Mouse (Mus musculus) CH12.LX (cell line): ENCODE data around the gene Prrt4. TPM values are rescaled to one million over a fixed set of nuclear protein-coding genes. Genes with fewer than 3 reads are reported as not detected.

Source experiments
- DNase-seq: peaks from one replicate; pipeline ENCODE4 v3.0.0-alpha.2; 2013; ENCODE audit errors: extremely low read depth
- H3K27ac ChIP-seq: 2 replicates; pipeline ENCODE4 v1.5.1; 2012; ENCODE audit warnings: low read depth, mild to moderate bottlenecking, control low read depth, moderate library complexity; ENCODE audit not compliant: insufficient read depth
- H3K27me3 ChIP-seq: replicated peaks from 2 replicates; pipeline ENCODE3; 2012; ENCODE audit warnings: inconsistent platforms
- H3K36me3 ChIP-seq, 2 experiments: replicated peaks in 1 of 2; 2 replicates each; pipeline versions ENCODE3 to v1.6.1; 2012; ENCODE audit warnings: inconsistent platforms in 1 of 2, low read length in 1 of 2, mild to moderate bottlenecking in 1 of 2, mixed read lengths in 1 of 2, moderate library complexity in 1 of 2; ENCODE audit not compliant: control insufficient read depth in 1 of 2, insufficient read depth in 1 of 2
- H3K4me1 ChIP-seq, 2 experiments: 2 replicates each; pipeline ENCODE4 v1.6.1; 2012; ENCODE audit warnings: inconsistent platforms in 1 of 2, moderate library complexity in 1 of 2; ENCODE audit not compliant: insufficient read depth in 2 of 2, control insufficient read depth in 1 of 2
- H3K4me2 ChIP-seq: 2 replicates; pipeline ENCODE4 v1.6.1; 2012; ENCODE audit warnings: low read depth, mild to moderate bottlenecking, control low read depth; ENCODE audit not compliant: poor library complexity, insufficient read depth, severe bottlenecking
- H3K4me3 ChIP-seq, 3 experiments: fragments of 150-350 bp in 1 of 3; sonication (generic) in 1 of 3; replicated peaks in 1 of 3; 2 replicates each; pipeline versions ENCODE3 to v1.5.1; 2011 to 2012; ENCODE audit warnings: low read depth in 2 of 3, low read length in 2 of 3, mild to moderate bottlenecking in 2 of 3, moderate library complexity in 2 of 3, control low read depth in 1 of 3, improper control_type of control experiment in 1 of 3, inconsistent platforms in 1 of 3, mixed read lengths in 1 of 3; ENCODE audit not compliant: poor library complexity in 1 of 3
- H3K79me2 ChIP-seq: replicated peaks from 2 replicates; pipeline ENCODE4 v1.6.1; 2012; ENCODE audit warnings: mild to moderate bottlenecking, moderate library complexity; ENCODE audit not compliant: control insufficient read depth, poor library complexity, insufficient read depth, severe bottlenecking; ENCODE audit errors: extremely low read depth
- H3K9ac ChIP-seq: 2 replicates; pipeline ENCODE4 v1.6.1; 2012; ENCODE audit warnings: low read depth, mild to moderate bottlenecking, control low read depth, moderate library complexity; ENCODE audit not compliant: insufficient read depth
- H3K9me3 ChIP-seq: replicated peaks from 2 replicates; pipeline ENCODE3; 2012; ENCODE audit warnings: low read length, inconsistent platforms, mixed read lengths
- CHD2 ChIP-seq: IDR thresholded peaks from 2 replicates; pipeline ENCODE4 v1.6.1; 2011; ENCODE audit warnings: low read length, improper control_type of control experiment
- CTCF ChIP-seq, 2 experiments: IDR thresholded peaks in 1 of 2; conservative IDR thresholded peaks in 1 of 2; 2 replicates each; pipeline ENCODE4 v1.5.1; 2011 to 2012; ENCODE audit warnings: low read depth in 2 of 2, low read length in 2 of 2, improper control_type of control experiment in 1 of 2, inconsistent platforms in 1 of 2, mild to moderate bottlenecking in 1 of 2, moderate library complexity in 1 of 2
- E2F4 ChIP-seq: IDR thresholded peaks from 2 replicates; pipeline ENCODE4 v1.6.1; 2011; ENCODE audit warnings: low read depth, low read length, improper control_type of control experiment; ENCODE audit not compliant: insufficient replicate concordance
- EP300 ChIP-seq: IDR thresholded peaks from 2 replicates; pipeline ENCODE4 v1.6.1; 2011; ENCODE audit warnings: low read length, improper control_type of control experiment
- GABPA ChIP-seq: IDR thresholded peaks from 2 replicates; pipeline ENCODE4 v1.6.1; 2012; ENCODE audit warnings: low read depth, low read length, improper control_type of control experiment, inconsistent platforms; ENCODE audit not compliant: insufficient replicate concordance
- HCFC1 ChIP-seq: IDR thresholded peaks from 2 replicates; pipeline ENCODE4 v1.6.1; 2012; ENCODE audit warnings: low read depth, mild to moderate bottlenecking, inconsistent platforms, low read length, improper control_type of control experiment
- JUND ChIP-seq: conservative IDR thresholded peaks from 2 replicates; pipeline ENCODE4 v1.6.1; 2011; ENCODE audit warnings: low read depth, low read length, improper control_type of control experiment
- MEF2A ChIP-seq: IDR thresholded peaks from 2 replicates; pipeline ENCODE4 v1.6.1; 2014; ENCODE audit warnings: low read depth, mild to moderate bottlenecking, inconsistent platforms, low read length, improper control_type of control experiment, borderline replicate concordance
- MYC ChIP-seq: IDR thresholded peaks from 2 replicates; pipeline ENCODE4 v1.6.1; 2011; ENCODE audit warnings: low read depth, mild to moderate bottlenecking, improper control_type of control experiment, low read length
- NELFE ChIP-seq: IDR thresholded peaks from 2 replicates; pipeline ENCODE4 v1.6.1; 2011; ENCODE audit warnings: low read depth, low read length, improper control_type of control experiment
- NRF1 ChIP-seq: IDR thresholded peaks from 2 replicates; pipeline ENCODE4 v1.6.1; 2014; ENCODE audit warnings: low read depth, mild to moderate bottlenecking, inconsistent platforms, low read length, improper control_type of control experiment, moderate library complexity
- POLR2A ChIP-seq: IDR thresholded peaks from 2 replicates; pipeline ENCODE4 v1.6.1; 2011; ENCODE audit warnings: low read depth, mild to moderate bottlenecking, improper control_type of control experiment, low read length
- POLR2AphosphoS2 ChIP-seq: IDR thresholded peaks from 2 replicates; pipeline ENCODE4 v1.6.1; 2011; ENCODE audit warnings: low read depth, low read length, improper control_type of control experiment
- SIN3A ChIP-seq: IDR thresholded peaks from 2 replicates; pipeline ENCODE4 v1.6.1; 2012; ENCODE audit warnings: low read length, improper control_type of control experiment, inconsistent platforms
- TBP ChIP-seq: conservative IDR thresholded peaks from 2 replicates; pipeline ENCODE4 v1.6.1; 2011; ENCODE audit warnings: low read depth, low read length, improper control_type of control experiment
- UBTF ChIP-seq: IDR thresholded peaks from 2 replicates; pipeline ENCODE4 v1.6.1; 2012; ENCODE audit warnings: low read depth, mild to moderate bottlenecking, inconsistent platforms, low read length, improper control_type of control experiment, moderate library complexity
- ZC3H11A ChIP-seq: IDR thresholded peaks from 2 replicates; pipeline ENCODE4 v1.6.1; 2012; ENCODE audit warnings: low read depth, mild to moderate bottlenecking, inconsistent platforms, low read length, improper control_type of control experiment
- ZKSCAN1 ChIP-seq: IDR thresholded peaks from 2 replicates; pipeline ENCODE4 v1.6.1; 2012; ENCODE audit warnings: low read depth, inconsistent platforms, low read length, improper control_type of control experiment, borderline replicate concordance
- ZMIZ1 ChIP-seq: IDR thresholded peaks from 2 replicates; pipeline ENCODE4 v1.6.1; 2012; ENCODE audit warnings: low read depth, mild to moderate bottlenecking, inconsistent platforms, low read length, improper control_type of control experiment
- ZNF384 ChIP-seq: IDR thresholded peaks from 2 replicates; pipeline ENCODE4 v1.6.1; 2012; ENCODE audit warnings: low read depth, low read length, improper control_type of control experiment, inconsistent platforms
- dilution Hi-C: fragments of 300-500 bp; cut with MboI; formaldehyde crosslinking; loops from 2 replicates; pipeline ENCODE4 v1.14.3; 2020; ENCODE audit warnings: low sequenced_read_pairs; ENCODE audit not compliant: extremely low pct_unique_long_range_greater_than_20kb, extremely low pct_ligation_motif_present
- in situ Hi-C: fragments of 300-500 bp; cut with MboI; formaldehyde crosslinking; loops from 3 replicates; pipeline ENCODE4 v1.14.3; 2019; ENCODE audit warnings: low sequenced_read_pairs, low pct_ligation_motif_present, low pct_unique_long_range_greater_than_20kb, mixed read lengths
- polyA plus RNA-seq: library from polyadenylated mRNA; unstranded; fragments of >175 nt; gene quantifications from 2 replicates; pipeline ENCODE4 v1.2.1, GENCODE M21; 2012; ENCODE audit warnings: low read depth; ENCODE audit not compliant: insufficient read length
- total RNA-seq, 2 experiments: library from RNA; depleted of rRNA; stranded (reverse); fragments of 300-350 nt in 1 of 2; fragments of >200 nt in 1 of 2; gene quantifications; 2 replicates each; pipeline ENCODE4 v1.2.3; 2012 to 2014

Prrt4 gene
- total and polyA plus RNA-seq, 3 experiments, result not detected

GRCm38 (mm10) chr6:29177901-29178879 lies 1.2 kb downstream of the Prrt4 start:
- dilution Hi-C loops, result no loop called here

GRCm38 (mm10) chr6:29175113-29175512 lies 4.3 kb downstream of the Prrt4 start:
- peaks cover 0 to 6% of the 10 kb centered on the region in 2 experiments; a peak in 1 of 4 replicates for H3K4me1 ChIP-seq
- no peak for DNase-seq
- H3K9me3 ChIP-seq, result no peaks in the 10 kb centered on the region
- no peaks in the 10 kb centered on the region for H3K36me3 ChIP-seq
- dilution Hi-C loops, result no loop called here
- no peak overlapping the region for H3K27ac ChIP-seq
- peaks cover 95% of the 10 kb centered on the region for H3K27me3 ChIP-seq
- no peak overlapping the region for H3K4me2 ChIP-seq
- no peak overlapping the region for H3K4me3 ChIP-seq
- no peak overlapping the region for H3K9ac ChIP-seq
- no peaks in the 10 kb centered on the region for H3K79me2 ChIP-seq
- TF ChIP-seq ZC3H11A (no peak), TBP (no peak), E2F4 (no peak), ZKSCAN1 (no peak), ZNF384 (no peak)
- TF ChIP-seq, all 38 proteins: peak for 0
- in situ Hi-C loops, result no loop called here

More at GRCm38 (mm10) chr6:29177901-29178879, 1.2 kb downstream of the Prrt4 start:
- Histone ChIP-seq H3K4me3 (no peak overlapping the region), H3K79me2 (no peaks in the 10 kb centered on the region), H3K9ac (no peak overlapping the region), H3K4me1 (no peaks in the 10 kb centered on the region), H3K27me3 (peaks cover 91% of the 10 kb centered on the region), H3K4me2 (no peak overlapping the region), H3K9me3 (no peaks in the 10 kb centered on the region), H3K36me3 (no peaks in the 10 kb centered on the region), H3K27ac (no peak overlapping the region)
- TF ChIP-seq SIN3A (no peak), POLR2A (no peak), GABPA (no peak), UBTF (no peak), MEF2A (no peak), NRF1 (no peak), CHD2 (no peak)
- in situ Hi-C loops, result no loop called here
- no peak for DNase-seq

- Histone ChIP-seq H3K4me2 (no peak overlapping the region), H3K27ac (no peak overlapping the region), H3K27me3 (peaks cover 96% of the 10 kb centered on the region), H3K79me2 (no peaks in the 10 kb centered on the region), H3K4me1 (peaks cover 0 to 6% of the 10 kb centered on the region in 2 experiments; a peak in 1 of 4 replicates), H3K36me3 (no peaks in the 10 kb centered on the region), H3K9me3 (no peaks in the 10 kb centered on the region), H3K9ac (no peak overlapping the region), H3K4me3 (no peak overlapping the region)
- dilution Hi-C loops (no loop called here), in situ Hi-C loops (no loop called here)
- TF ChIP-seq ZMIZ1 (no peak), NELFE (no peak), TBP (no peak), MYC (no peak), EP300 (no peak), POLR2AphosphoS2 (no peak), CTCF (conservative IDR thresholded peaks at IDR 0.05 in 1 of 2, IDR thresholded peaks at IDR 0.05 in 1 of 2; ENCODE audit: low read depth in 2 of 2, low read length in 2 of 2) (no peak), ZC3H11A (no peak), NRF1 (no peak), ZNF384 (no peak), MEF2A (no peak), JUND (no peak), HCFC1 (no peak)
- no peak for DNase-seq
These were observed 5.0 kb downstream of the Prrt4 start for GRCm38 (mm10) chr6:29174368-29174767.
